Comparison of ENCODE assay signal across 10 mouse cellular contexts in genomic region chr9:31577066-31577465, GRCm38 (mm10).
DNase-seq lines count a peak whose midpoint lies in the region; TF ChIP-seq lines count a peak whose summit lies in the region.
"Had no signal": no experiment of that assay in that cellular context is flagged by ENCODE, and none has a peak within 500 bp of the region (broad histone marks: within the 10 kb centered on the region; RNA-seq: fewer than 3 reads in every experiment).

No protein-coding gene starts in this region.

- no peaks in the 10 kb centered on the region for H3K9me3 ChIP-seq in CH12.LX (replicated peaks; ENCODE audit: low read length)
- H3K9me3 ChIP-seq: liver, embryonic 15.5 days had no signal

- TF ChIP-seq EP300 in CH12.LX (IDR thresholded peaks at IDR 0.05; ENCODE audit: low read length) = no peak

- H3K4me2 ChIP-seq in CH12.LX (ENCODE audit: insufficient read depth, low read depth, poor library complexity, severe bottlenecking) = no peak overlapping the region
- H3K4me2 ChIP-seq: liver, embryonic 15.5 days had no signal

- H3K27ac ChIP-seq in layer of hippocampus, adult 2 months = no peak overlapping the region
- H3K27ac ChIP-seq in CH12.LX (ENCODE audit: insufficient read depth, low read depth) = no peak overlapping the region
- H3K27ac ChIP-seq: liver, embryonic 15.5 days had no signal

- dilution Hi-C loops in CH12.LX (cut with MboI; ENCODE audit: extremely low pct_ligation_motif_present, extremely low pct_unique_long_range_greater_than_20kb, low sequenced_read_pairs) = no loop called here

- H3K4me1 ChIP-seq in CH12.LX (ENCODE audit: control insufficient read depth in 1 of 2, insufficient read depth in 2 of 2) = no peaks in the 10 kb centered on the region
- H3K4me1 ChIP-seq: liver, embryonic 15.5 days had no signal

- no peak overlapping the region for H3K4me3 ChIP-seq in layer of hippocampus, adult 2 months
- no peak overlapping the region for H3K4me3 ChIP-seq in CH12.LX (replicated peaks in 1 of 3; ENCODE audit: low read depth in 2 of 3, low read length in 2 of 3, poor library complexity in 1 of 3)
- H3K4me3 ChIP-seq: liver, embryonic 15.5 days; myocyte had no signal

- no peak overlapping the region for H3K9ac ChIP-seq in CH12.LX (ENCODE audit: insufficient read depth, low read depth)
- H3K9ac ChIP-seq: liver, embryonic 15.5 days had no signal

- in situ Hi-C loops in CH12.LX (cut with MboI; ENCODE audit: low pct_ligation_motif_present, low pct_unique_long_range_greater_than_20kb, low sequenced_read_pairs) = no loop called here

- no peaks in the 10 kb centered on the region for H3K79me2 ChIP-seq in CH12.LX (replicated peaks; ENCODE audit: control insufficient read depth, extremely low read depth, insufficient read depth, poor library complexity, severe bottlenecking)

- no peak for TF ChIP-seq POLR2A in CH12.LX (IDR thresholded peaks at IDR 0.05; ENCODE audit: low read depth, low read length)

- peak; percentile 14 to 17 for DNase-seq in cerebellum, postnatal 10 days
- DNase-seq in cerebellum, adult 8-10 months = no peak
- peak in 1 of 2 experiments; percentile 33 for DNase-seq in layer of hippocampus, adult 2 months (ENCODE audit: low spot score in 2 of 2)
- DNase-seq in layer of hippocampus, adult 9-11 months = no peak
- peak; percentile 12 for DNase-seq in CH12.LX (ENCODE audit: extremely low read depth)
- peak; percentile 18 to 68 for DNase-seq in kidney, postnatal 36 days
- DNase-seq in thymus, postnatal 0 days (ENCODE audit: low spot score) = no peak
- DNase-seq in spleen, postnatal 14 days (ENCODE audit: low spot score in 2 of 2) = no peak

- TF ChIP-seq CTCF in layer of hippocampus, adult 2 months (conservative IDR thresholded peaks at IDR 0.05) = peak; percentile 70
- peak in 1 of 2 experiments; percentile 46; a peak in 2 of 4 replicates for TF ChIP-seq CTCF in CH12.LX (conservative IDR thresholded peaks at IDR 0.05 in 1 of 2, IDR thresholded peaks at IDR 0.05 in 1 of 2; ENCODE audit: low read depth in 2 of 2, low read length in 2 of 2)

- no peaks in the 10 kb centered on the region for H3K27me3 ChIP-seq in CH12.LX (replicated peaks)
- H3K27me3 ChIP-seq: liver, embryonic 15.5 days had no signal

- H3K36me3 ChIP-seq in CH12.LX (replicated peaks in 1 of 2; ENCODE audit: control insufficient read depth in 1 of 2, insufficient read depth in 1 of 2, low read length in 1 of 2) = no peaks in the 10 kb centered on the region
- H3K36me3 ChIP-seq: liver, embryonic 15.5 days had no signal

- TF ChIP-seq RAD21 in CH12.LX (IDR thresholded peaks at IDR 0.05; ENCODE audit: low read depth, low read length) = peak; percentile 30

TF ChIP-seq in CH12.LX, 34 proteins besides CTCF, POLR2A, EP300 and RAD21:
- TF ChIP-seq MAX (IDR thresholded peaks at IDR 0.05; ENCODE audit: low read length) (no peak), ZNF384 (IDR thresholded peaks at IDR 0.05; ENCODE audit: low read depth, low read length) (peak; percentile 50)

Comparison
In these comparisons a context has a peak if more than half of its experiments do, and no peak if none do; other contexts are left out.
1. DNase-seq: peak in cerebellum, postnatal 10 days (2 of 2), CH12.LX (single experiment) and kidney, postnatal 36 days (2 of 2); none in cerebellum, adult 8-10 months (single experiment), layer of hippocampus, adult 9-11 months (single experiment), thymus, postnatal 0 days (single experiment) and spleen, postnatal 14 days (0 of 2).